Mouse (Mus musculus) ES-E14 (cell line): ENCODE measurements at regions not wholly inside any gene's neighbourhood (a gene's known extent, or its start where the extent isn't known, plus 50 kb on each side); places are given as distances from the start of the nearest gene placed in this dataset.

Source experiments
- HCFC1 ChIP-seq: IDR thresholded peaks from 2 replicates; pipeline ENCODE4 v1.6.1; 2012; ENCODE audit warnings: low read length, inconsistent platforms, borderline replicate concordance; ENCODE audit not compliant: insufficient read depth
- ZNF384 ChIP-seq: IDR thresholded peaks from 2 replicates; pipeline ENCODE4 v1.6.1; 2012; ENCODE audit warnings: low read depth, low read length, inconsistent platforms

DNA sequence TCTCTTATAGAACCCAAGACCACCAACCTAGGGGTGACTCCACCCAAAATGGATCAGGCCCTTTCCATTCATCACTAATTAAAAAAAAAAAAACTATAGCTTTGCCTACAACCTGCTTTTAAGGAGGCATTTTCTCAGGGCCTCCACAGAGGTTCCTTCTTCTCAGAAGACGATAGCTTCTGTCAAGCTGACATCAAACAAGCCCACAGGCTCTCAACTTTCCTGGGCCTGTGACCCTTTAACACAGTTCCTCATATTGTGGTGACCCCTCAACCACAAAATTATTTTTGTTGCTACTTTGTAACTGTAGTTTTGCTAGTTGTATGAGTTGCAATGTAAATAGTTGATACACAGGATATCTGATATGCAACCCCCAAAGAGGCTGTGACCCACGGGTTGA is 96.0 kb upstream of the Map4k3 start:
- TF ChIP-seq HCFC1, result no peak
- no peak for TF ChIP-seq ZNF384
